Mouse (Mus musculus) retina, adult 2 months (tissue): ENCODE results near the gene Rplp2.
"Not testable (repeated sequence)": the region's sequence is repeated elsewhere in the genome, so short reads cannot be mapped to it uniquely, and the experiment has no call there.

Experiments
- DNase-seq: peaks from one replicate; pipeline ENCODE4 v3.0.0-alpha.2; 2012; ENCODE audit warnings: low read depth, low spot score

The Rplp2 gene

DNA sequence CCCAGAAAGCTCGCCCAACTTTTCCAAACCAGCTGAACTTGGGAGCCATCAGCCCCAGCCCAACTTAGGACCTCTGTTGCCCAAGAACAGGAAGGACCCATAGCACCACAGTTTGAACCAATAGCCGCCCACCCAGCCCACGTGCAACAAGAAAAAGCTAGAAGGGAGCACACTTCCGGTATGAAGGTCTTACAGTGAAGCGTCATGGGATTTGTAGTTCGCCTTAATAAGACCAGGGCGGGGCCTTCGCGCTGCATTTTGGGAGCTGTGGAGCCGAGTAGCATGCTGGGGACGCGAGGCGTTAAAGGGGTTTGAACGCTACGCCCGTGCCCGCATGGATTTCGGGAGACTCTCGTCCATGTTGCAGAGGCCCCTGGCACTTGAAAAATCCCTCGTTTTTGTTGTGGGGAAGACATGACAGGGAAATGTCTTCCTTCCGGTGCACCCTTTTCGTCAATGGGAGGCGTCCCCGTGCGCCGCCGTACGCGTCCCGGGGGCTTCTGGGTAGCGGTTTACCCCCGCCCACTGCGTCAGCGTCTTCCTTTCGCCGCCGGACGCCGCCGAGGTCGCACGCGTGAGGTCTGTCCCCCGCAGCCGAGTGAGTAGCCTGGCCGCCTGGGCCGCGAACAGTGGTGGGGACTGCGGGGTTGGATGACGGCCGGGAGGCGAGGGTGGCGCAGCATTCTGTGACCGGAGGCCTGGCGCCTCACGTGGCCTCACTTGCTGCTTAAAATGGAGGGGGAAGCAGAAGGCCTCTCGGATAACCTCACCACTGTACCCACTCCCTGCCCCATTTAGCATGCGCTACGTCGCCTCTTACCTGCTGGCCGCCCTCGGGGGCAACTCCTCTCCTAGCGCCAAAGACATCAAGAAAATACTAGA lies at the start of gene Rplp2:
Rplp2 (plus strand) TSS at position 261 of the 882 bp plus-strand sequence.
- DNase-seq: peak; percentile 84

DNA sequence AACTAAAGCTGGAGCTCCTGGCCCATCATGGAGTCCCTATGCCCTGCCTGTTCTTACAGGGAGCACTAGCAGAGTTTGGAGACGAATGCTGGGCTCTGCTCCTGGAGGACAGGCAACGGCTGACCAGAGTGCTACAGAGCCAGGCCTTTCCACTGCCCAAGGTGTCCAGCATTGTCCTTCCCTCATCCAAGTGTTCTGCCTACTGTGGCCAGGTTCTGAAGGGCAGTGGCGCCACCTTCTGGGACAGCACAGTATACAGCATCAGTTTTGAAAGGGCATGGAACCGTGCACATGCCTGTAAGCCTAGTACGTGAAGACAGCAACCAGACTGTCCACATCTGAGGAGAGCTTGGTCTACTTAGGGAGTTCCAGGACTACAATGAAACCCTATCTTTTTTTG lies 43.9 kb upstream of the Rplp2 start:
- DNase-seq: no peak

DNA sequence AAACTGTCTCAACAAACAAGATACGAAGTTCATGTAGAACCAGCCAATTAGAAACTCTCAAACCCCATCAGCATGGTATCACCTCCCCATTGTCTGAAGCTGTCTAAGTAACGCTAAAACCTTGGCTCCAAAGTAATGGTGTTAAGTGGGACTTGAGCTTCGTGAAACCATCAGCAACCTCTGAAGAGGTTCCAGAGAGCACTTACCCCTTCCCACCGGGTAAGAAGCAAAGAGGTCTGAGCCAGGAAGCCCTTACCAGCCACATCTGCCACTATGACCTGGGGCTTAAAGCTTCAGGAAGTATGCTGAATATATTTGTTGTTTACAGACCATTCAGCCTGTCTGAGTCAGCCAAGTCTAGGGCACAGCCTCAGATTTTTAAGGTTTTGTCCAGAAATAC lies 41.7 kb upstream of the Rplp2 start:
- DNase-seq: no peak

DNA sequence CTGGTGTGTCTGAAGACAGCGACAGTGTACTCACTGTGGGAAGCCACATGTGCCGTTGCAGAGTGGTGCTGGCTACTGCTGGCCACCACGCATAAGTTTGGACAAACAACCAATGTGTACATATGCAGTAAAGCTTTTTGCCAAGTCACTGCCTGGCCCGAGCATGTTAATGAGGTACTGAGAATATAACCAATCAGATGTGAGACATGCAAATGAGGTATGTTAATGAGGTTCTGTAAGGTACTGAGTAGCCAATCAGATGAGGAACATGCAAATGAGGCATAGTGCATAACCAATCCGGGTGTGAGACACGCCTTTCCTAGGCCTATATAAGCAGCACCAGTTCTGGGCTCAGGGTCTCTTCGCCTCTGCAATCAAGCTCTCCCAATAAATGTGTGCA lies 39.5 kb upstream of the Rplp2 start:
- not testable (repeated sequence) for DNase-seq

DNA sequence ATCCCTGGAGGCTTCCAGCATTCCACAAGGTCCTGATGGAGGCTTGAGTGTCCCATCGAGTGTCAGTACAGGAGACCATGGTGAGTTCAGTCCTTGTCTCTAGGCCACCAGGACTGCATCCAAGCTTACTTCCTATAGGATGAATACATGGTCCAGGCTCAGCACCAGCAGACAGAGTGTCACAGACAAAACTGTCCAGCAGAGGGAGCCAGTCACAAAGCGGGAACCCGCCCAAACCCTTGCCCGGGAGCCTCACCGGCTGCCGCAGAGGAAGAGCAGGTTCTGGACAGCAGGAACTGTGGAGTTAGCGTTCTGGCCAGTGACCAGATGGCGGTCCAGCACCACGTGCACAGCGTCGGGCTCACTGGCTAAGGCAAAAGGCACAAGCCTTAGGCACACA lies 38.3 kb upstream of the Rplp2 start:
- peak; percentile 69 for DNase-seq

DNA sequence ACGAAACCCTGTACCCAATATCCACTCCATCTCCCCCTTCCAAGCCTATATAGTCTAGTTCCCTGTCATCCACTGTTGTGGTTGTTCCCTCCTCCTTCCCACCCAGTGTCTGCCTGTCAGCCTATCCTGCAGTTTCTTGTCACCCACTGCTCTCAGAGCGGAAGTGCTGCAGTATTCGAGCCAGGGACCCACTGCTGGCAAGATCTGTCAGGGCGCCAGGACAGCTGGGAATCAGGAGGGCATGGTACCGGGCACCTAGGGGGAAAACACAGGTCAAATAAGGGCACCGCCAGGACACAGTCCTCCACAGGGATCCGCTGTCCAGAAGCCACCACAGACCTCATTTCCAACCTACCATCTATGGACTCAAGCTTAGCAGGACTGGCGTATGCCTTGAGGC lies 36.5 kb upstream of the Rplp2 start:
- no peak for DNase-seq

DNA sequence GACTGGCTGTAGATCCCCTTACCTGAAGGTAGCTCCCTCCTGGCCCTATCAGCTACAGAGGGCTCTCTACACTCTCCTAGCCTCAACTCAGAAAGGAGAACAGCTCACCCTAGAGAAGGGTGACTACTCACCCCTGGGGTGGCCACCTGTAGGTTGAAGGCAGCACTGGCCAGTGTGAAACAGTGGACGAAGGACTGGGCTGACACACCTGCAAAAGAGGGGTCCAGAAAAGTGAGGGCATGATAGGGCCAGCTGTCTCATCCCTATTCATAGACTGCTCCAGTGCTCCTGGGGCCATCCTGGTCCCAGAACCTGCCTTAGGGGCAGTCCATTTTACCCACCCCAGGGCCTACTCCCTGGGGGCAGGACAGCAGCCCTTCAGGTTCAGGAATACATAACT lies 35.5 kb upstream of the Rplp2 start:
- DNase-seq: no peak

DNA sequence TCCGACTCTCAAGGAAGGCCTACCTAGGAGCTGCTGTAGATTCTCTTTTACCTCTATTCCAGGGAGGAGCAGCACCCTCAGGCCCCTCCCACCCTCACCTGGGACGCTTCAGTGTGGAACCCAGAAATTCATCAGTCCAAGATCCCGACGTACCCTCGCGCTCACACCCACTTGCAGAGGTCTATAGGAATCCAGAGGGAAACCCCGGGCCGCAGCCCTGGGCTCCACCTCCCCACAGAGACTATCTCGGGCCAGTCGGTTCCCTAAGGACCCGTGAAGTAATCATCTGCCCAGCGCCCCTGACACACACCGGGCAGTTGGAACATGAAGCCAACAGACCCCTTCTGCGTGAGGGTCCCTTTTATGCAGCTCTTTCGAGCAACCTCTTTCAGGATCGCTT lies 33.8 kb upstream of the Rplp2 start:
- no peak for DNase-seq

DNA sequence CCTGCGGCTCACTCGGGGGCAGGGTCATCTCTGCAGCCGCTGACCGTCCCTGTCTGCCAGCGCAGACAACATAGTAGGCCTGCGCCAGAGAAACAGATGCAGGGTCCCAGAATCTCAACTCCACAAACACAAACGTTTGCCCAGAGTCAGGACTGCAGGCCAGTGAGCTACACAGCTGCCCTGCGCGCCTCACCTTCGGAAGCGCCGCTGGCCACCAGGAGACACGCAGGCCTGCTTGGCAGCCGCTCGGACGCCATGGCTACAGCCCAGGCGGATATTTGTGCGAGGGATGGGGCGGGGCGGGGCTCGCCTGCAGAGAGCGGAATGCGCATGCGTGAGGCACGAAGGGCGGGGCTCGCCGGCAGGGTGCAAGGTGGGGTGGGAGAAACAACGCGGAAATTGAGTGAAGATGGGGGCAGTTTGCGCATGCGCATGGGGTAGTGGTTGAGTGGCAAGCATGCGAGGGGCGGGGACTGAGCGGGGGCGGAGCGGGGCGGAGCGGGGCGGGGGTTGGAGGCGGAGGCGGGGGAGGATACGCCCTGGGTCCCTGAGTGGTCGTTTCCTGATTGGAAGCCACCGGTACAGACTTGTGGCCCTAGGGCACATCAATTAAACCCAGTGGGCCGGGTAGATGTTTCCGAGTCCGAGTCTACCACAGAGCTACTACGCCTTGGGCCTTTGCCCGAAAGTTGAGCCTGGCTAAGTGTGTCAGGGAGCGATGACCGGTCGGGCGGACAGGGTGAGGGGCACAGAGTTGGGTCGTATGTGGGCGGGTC lies 33.2 kb upstream of the Rplp2 start, which contains the start of gene Gatd1:
Gatd1 (minus strand) TSS at position 328 of the 776 bp plus-strand sequence.
- peak; percentile 100 for DNase-seq

DNA sequence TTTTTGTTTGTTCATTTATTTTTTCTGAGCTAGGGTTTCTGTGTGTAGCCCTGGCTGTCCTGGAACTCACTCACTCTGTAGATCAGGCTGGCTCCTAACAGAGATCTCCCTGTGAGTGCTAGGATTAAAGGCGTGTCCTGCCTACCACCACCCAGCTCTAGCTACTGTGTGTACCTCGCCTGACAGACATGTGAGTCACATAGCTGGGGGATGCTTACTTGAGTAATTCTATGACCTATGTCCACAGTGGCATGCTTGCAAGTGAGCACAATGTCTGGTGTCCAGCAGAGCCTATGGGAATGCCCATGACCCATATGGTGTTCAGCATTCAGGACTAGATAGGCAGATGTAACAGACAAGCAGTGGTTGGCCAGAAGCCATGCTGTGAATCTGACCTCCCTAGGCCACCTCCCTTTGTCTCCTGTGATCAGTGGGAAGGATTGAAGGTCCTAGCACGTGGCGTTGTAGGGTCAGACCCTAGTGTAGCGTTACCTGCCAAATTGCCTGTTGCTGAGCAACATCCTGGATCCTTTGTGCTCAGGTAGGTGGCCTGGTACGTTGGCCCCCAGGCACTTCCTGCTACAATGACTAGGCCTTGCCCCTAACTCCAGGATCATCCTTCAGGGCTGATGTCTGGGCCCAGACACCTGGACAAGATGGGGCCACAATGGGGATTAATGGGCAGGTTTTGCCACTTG lies 30.9 kb upstream of the Rplp2 start:
- no peak for DNase-seq

DNA sequence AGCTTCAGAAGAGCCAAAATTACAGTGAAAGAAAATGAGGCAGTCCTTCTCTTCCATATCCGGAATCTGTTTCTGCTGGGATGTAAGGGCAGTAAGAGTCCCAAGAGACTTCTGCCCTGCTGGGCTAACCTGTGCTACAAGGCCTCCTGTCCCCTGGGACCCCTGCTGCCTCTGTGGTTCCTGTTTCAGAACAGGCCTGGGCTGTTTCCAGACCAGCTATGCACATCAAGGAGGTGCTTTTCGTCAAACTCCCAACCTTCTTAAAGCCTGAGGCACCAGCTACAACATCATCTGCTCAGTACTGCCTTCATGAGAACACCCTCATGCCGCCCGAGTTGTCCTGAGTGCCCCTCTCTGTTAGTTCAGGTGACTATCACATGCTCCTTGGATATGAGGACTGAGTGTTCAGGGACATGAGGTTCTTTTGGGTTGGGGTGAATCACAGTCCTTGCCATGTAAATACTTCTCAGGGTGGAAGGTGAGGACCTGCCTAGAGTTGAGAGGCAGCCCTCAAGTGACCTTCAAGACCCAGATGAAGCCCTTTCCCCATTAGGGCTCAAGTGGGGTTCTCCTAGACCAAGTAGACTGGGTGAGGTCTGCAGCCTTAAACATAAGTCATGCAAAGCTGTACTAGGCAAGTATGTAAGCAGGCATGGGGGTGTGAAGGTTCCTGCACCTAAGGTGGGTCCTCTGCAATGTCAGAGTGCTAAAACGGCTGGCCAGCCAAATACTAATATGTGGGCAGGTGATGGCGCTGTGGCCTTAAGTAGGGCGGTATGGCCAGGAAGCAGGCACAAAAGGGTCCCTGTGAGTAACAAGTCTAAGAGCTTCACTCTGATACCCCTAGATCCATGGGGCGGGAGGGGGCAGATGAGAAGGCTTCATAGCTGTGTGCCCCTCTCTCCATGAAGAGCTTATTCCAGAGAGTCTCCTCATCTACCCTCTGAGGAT lies 29.2 kb upstream of the Rplp2 start:
- no peak for DNase-seq

DNA sequence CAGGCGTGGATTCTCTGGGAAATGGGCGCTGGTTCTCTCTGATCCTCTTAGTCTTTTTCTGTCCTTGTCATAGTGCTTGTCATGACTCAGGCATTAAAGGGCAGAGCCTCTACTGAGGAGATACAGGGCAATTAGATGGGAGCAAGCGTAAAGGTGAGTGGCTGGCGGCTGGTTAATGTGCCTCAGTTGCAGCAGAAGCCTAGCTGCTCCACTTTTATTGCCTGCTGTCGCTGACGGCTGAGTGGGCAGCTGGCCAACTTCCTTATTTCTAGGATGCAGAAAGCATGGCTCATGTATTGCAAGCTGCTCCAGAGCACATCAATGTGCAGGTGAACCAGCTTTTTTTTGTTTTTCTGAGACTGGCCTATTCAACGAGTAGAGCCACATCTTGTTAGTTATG lies 28.2 kb upstream of the Rplp2 start:
- no peak for DNase-seq

DNA sequence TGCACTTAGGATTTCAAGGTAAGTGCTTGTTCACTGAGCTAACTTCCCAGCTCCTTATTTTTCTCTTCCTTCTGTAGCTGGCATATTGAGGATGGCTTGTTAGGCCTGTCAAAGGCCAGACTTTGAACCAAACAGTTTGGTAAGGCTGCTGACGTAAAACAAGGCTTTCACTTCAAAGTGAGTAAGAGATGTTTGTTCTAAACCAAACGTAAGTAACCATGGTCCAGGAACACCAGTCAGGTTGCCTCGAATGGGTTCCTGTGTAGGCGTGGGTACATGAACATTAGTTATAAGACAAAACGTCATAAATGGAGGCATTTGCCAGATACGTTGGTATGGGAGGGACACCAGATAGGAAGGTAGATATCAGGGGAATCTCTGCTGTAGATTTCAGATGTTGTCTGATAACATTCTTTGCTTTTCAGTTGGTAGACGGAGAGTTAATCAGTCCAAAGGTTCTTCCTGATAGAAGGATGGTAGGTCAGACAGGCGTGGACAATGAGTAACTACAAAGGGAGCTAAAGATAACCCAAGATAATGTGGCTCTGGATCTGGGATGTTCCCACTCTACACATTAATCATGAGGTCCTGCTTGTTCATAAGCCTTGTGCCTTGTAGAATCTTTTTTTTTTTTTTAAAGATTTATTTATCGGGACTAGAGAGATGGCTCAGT lies 27.0 kb upstream of the Rplp2 start:
- DNase-seq: no peak

DNA sequence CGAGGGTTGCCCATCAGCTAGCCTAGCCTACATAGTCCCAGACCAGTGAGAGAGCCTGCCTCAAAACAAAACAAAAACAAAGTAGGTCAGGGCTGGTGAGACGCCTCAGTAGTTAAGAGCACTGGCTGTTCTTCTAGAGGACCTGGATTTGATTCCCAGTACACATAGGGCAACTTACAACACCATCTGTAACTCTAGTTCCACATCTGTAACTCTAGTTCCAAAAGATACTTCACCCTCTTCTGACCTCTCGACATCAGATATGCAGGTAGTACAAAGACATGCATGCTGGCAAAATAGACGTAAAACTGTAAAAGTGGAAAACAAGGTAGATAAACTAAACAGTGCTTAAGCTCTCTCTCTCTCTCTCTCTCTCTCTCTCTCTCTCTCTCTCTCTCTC lies 23.4 kb upstream of the Rplp2 start:
- DNase-seq: no peak

DNA sequence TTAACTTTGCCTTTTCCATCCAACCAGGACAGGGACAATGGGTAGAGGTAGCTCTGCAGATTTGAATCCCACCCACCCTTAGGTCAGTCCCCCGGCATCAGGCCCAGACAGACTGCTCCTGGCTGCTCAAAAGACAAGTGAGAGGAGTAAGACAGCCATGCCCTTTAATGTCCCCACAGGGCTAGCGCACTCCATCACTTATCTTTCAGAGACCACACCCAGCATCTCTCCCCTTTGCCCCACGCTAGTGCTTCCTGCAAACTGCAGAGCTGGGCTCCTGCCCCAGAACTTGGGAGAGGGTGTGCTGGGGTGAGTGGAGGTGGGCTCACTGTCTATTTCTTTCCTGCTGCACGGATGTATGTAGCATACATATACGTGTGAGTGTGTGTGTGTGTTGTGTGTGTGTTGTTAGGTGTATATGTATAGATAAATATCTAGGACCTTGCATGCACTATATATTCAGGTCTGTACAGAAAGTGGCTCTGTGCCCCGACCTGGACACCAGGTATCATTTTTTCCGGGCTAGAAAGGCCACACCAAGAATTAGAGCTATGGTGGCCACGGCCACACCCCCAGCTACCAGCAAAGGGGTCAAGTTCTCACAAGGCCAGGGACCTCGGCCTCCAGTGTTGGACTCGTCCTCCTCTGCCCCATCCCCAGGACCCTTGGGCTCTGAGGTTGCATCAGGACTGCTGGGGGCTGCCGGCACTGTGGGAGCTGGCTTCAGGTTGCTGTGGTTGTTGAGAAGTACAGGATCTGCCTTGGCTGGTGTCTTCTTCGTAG lies 20.0 kb upstream of the Rplp2 start:
- no peak for DNase-seq

DNA sequence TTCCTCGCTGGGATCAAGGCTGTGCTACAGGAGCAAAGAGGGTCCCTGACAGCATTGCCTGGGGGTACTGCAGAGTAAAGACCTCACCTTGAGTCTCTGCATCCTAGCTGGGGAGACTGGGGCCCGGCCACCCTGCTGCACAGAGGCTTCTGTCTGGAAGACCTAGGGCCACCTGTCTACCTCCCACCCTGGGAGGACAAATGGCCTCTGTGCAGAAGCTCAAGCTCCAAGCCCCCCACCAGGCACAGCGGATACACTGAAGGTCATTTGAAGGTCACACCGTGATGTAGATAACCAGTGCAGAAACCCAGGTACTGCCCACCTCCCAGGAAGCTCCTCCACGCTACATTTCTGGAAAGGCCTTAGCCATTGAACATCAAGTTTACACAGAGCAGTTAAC lies 18.5 kb upstream of the Rplp2 start:
- DNase-seq: no peak

DNA sequence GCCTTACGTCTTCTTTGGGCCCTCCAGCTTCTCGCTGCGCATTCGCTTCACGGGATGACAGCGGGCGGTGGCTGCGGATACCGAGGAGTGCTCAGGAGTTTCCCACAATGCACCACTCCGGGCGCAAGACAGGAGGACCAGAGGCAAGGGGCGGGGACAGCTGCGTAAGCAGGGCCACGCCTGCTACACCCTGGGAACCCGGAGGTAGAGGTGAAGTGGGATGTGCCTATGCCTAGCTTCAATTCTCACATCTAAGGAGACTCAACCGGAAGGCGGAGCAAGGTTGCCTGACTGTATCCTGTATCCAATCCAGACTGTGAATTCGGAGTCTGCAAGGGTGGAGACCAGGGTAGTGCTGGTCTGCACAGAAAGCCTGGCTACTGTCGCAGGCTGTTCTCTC lies 17.9 kb upstream of the Rplp2 start, which contains the start of gene Cend1:
Cend1 (minus strand) TSS at position 182 of the 400 bp plus-strand sequence.
- DNase-seq: no peak

DNA sequence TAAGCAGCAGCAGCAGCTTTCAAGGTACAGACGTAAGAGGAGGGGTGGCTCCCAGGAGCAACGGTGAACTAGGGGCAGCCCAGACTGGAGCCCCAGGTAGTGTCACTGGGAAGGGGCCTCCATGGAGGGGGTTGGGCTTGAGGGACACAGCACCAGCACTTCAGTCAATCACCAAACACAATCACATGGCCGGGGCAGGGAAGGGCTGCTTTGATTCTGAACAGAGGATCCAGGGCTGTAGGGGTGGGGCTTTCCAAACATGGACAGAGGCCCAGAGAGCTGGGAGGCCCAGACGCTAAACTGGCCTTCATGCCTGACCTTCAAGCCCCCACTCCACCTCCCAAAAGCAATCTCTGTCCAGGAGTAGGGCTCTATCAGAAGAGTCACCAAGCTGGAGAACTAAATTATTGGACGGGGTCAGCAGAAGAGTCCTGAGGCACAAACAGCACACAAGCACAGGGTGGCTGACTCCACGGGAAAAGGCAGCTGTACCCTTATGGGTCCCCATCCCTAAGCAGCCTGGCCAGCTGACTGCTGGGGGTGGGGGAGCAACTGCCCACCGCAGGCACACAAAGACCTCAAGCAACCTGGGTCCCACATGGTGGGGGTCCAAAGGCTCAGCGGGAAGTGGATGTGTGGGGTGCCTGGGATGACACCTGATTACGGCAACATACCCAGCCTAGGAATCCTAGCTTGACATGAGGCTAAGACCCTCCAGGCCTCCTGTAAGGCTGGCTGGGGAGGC lies 17.2 kb upstream of the Rplp2 start:
- no peak for DNase-seq
